Mouse (Mus musculus) bone marrow, adult 2 months (tissue): ENCODE measurements around the gene Chst8.

Source experiments
- CTCF ChIP-seq: fragments of 200-500 bp; IDR thresholded peaks from 2 replicates; pipeline ENCODE4 v1.5.1; 2011; ENCODE audit warnings: low read length, control low read depth; ENCODE audit not compliant: control insufficient read depth, insufficient read depth
- POLR2A ChIP-seq: fragments of 200-500 bp; IDR thresholded peaks from 2 replicates; pipeline ENCODE4 v1.6.1; 2011; ENCODE audit warnings: low read depth, mild to moderate bottlenecking, control low read depth, low read length, borderline replicate concordance; ENCODE audit not compliant: control insufficient read depth

- TF ChIP-seq CTCF, result no peak
- no peak for TF ChIP-seq POLR2A
Observed at GRCm38 (mm10) chr7:34775659-34776058, 36.9 kb downstream of the Chst8 start.
